Mouse (Mus musculus) mesoderm, embryonic 11.5 days (tissue): Measurements from ENCODE around the gene Mrpl42.
"Not testable (repeated sequence)": the region's sequence is repeated elsewhere in the genome, so short reads cannot be mapped to it uniquely, and the experiment has no call there.

ENCODE experiments used
- DNase-seq: peaks from one replicate; pipeline ENCODE4 v3.0.0-alpha.2; 2012; ENCODE audit warnings: low read depth, low spot score

Mrpl42 gene

GRCm38 (mm10) chr10:95501463-95502081, at the start of gene Mrpl42:
Mrpl42 (minus strand) TSS chr10:95501940.
- DNase-seq = peak; percentile 91

GRCm38 (mm10) chr10:95550506-95550905, 48.8 kb upstream of the Mrpl42 start:
- no peak for DNase-seq

- DNase-seq = not testable (repeated sequence)
Measured at GRCm38 (mm10) chr10:95549080-95549479, 47.3 kb upstream of the Mrpl42 start.

GRCm38 (mm10) chr10:95548154-95548826, 46.5 kb upstream of the Mrpl42 start:
- DNase-seq = no peak

GRCm38 (mm10) chr10:95546178-95546577, 44.4 kb upstream of the Mrpl42 start:
- DNase-seq = no peak

DNA sequence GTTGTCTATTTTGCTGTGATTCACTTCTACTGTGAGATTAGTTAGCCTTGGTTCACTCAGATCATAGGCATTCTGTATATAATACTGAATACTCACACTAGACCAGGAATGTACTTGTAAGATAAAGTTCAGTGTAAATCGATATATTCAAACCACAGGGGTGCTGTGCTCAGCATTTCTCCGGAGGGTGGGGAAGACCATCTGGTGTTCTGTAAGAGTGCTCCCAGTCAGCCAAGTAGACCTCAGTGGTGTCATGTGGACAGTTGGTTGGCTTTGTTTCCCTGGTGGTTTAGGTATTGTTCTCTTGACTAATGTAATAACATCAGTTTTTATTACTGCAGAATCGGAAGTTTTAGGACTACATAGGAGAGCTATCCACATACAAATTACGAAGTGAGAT, 43.3 kb upstream of the Mrpl42 start:
- DNase-seq = no peak

GRCm38 (mm10) chr10:95544651-95545050, 42.9 kb upstream of the Mrpl42 start:
- no peak for DNase-seq

GRCm38 (mm10) chr10:95544004-95544403, 42.3 kb upstream of the Mrpl42 start:
- DNase-seq = no peak

- DNase-seq = no peak
Measured at GRCm38 (mm10) chr10:95543377-95543776, 41.6 kb upstream of the Mrpl42 start.

GRCm38 (mm10) chr10:95542916-95543315, 41.2 kb upstream of the Mrpl42 start:
- no peak for DNase-seq

DNA sequence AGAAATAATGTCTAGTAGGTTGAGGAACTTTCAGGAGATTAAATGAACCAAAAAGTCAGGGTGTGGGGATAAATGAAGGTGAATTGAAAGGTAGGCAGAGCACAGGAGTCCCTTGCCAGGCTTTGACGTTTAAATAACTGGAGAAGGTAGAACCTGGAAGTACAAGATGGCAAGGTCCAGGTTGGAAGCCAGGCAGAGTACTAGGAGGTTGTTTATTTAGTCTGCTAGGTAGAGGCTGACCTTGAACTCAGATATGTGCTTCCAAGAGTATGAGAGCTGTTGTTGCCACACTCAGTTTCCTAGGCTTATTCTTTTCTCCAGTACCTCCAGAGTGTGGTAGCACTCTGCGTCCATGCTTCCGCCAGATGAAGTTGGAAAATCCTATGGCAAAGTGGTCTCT, 38.1 kb upstream of the Mrpl42 start:
- DNase-seq = no peak

GRCm38 (mm10) chr10:95539260-95539659, 37.5 kb upstream of the Mrpl42 start:
- no peak for DNase-seq

DNA sequence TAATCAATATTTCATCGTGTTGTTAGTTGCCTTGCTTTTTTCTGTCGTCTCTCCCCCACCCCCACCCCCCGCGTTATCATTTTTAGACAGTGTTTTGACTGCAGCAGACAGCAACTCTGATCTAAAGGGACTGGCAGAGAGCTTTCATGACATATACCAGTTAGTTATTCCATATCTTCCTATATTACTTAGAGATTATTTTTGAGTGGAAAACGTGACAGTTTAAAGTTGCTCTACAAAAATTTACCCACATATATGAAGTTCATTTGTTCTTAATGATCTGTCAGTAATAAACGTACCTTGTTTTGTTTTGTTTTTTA, 34.4 kb upstream of the Mrpl42 start:
- no peak for DNase-seq

GRCm38 (mm10) chr10:95535399-95536221, 33.9 kb upstream of the Mrpl42 start:
- DNase-seq = no peak

- DNase-seq = no peak
Measured at GRCm38 (mm10) chr10:95533382-95533781, 31.6 kb upstream of the Mrpl42 start.

DNA sequence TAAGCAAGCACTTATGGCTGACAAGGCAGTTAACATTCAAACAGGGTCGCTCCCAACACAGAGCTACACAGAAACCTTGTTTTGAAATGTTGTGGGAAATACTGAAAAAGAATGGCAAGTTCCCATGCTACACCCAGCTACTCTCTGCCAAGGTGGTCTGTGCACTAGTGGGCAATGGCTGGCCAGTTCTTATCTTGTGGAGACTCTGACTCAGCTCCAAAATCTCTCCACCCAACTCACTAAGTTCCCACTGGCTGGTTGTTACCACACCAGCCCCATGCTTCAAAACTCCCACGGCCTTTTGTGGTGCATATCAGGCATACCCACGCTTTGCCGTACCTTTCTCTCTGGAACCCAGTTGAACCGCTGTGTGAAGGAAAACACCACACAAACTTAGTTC, 31.2 kb upstream of the Mrpl42 start:
- no peak for DNase-seq

DNA sequence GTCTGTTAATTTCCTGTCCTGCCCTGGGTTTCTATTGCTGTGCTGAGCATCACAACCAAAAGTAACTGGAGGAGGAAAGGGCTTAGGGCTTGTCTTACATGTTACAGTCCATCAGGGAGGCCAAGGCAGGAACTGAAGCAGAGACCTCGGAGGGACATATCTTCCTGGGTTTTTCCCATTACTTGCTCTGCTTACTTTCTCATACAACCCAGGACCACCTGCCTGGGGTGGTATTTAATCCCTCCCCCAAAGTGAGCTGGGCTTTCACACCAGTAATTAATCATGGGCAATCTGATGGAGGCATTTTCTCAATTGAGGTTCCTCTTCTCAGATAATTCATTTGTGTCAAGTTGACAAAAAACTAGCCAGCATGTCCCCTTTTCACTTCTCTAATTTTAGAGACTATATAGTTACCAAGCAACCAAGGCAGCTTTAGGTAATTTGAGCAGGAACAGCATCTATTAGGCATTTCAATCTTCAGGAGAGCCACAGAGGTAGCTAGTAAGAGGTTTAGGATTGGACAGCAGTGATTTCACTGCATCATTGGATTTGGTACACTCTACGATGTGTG, 28.9 kb upstream of the Mrpl42 start:
- no peak for DNase-seq

GRCm38 (mm10) chr10:95526495-95527122, 24.9 kb upstream of the Mrpl42 start:
- DNase-seq = no peak

- DNase-seq = no peak
Measured at GRCm38 (mm10) chr10:95525871-95526270, 24.1 kb upstream of the Mrpl42 start.

- no peak for DNase-seq
Measured at GRCm38 (mm10) chr10:95525037-95525675, 23.4 kb upstream of the Mrpl42 start.

DNA sequence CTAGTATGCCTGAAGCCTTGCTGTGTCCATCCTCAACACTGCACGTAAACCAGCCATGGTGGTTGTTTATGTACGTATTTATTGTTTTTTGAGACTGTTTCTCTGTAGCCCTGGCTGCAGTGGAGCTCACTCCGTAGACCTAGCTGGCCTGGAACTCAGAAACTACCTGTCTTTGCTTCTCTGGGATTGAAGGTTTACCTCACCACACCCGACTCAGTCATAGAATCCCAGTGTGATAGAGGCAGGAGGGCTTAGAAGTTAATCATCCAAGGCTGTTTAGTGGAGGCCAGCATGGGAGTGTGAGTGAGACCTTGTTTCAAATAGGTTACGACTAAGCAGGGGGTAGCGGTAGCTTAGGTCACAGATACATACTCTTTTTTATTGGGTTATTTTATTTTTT, 15.9 kb upstream of the Mrpl42 start:
- DNase-seq = no peak
